Mouse (Mus musculus): ENCODE results near the gene Cdcp1.

DNA sequence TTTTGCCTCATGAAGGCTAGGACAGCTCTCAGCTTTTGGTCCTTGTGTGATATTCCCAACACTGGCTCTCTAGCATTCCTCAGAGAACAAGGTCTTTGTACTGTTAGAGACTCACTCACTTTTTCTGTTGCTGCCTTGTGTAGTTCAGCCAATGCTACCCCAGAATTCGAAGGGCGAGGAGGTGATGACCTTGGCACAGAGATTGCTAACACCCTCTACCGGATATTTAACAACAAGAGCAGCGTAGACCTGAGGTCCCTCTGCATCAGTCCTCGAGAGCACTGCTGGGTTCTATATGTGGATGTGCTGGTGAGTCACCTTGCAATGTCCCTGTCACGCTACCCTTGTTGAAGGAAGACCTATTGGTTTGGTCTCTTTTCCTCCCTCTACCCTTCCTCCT is 88.2 kb downstream of the Cdcp1 start:
- TF ChIP-seq CTCF (IDR thresholded peaks at IDR 0.05; ENCODE audit: control insufficient read depth, insufficient read depth, insufficient replicate concordance, low read depth, low read length) (no peak), POLR2A (IDR thresholded peaks at IDR 0.05; ENCODE audit: control insufficient read depth, low read depth, low read length) (no peak)

All from testis, adult 2 months (tissue).